Comparison of ENCODE assay signal across 14 mouse cellular contexts in genomic region chr16:8947846-8948245, GRCm38 (mm10).
A peak's percentile ranks its signal among the peaks of the same experiment; 100 is the strongest.
DNase-seq lines count a peak whose midpoint lies in the region; ATAC-seq and TF ChIP-seq lines count a peak whose summit lies in the region.
"Had no signal": no experiment of that assay in that cellular context is flagged by ENCODE, and none has a peak within 500 bp of the region (broad histone marks: within the 10 kb centered on the region; RNA-seq: fewer than 3 reads in every experiment).

No protein-coding gene starts in this region.

- DNase-seq in retina, postnatal 1 day = peak; percentile 54
- no peak for DNase-seq in retina, embryonic 14.5 days (ENCODE audit: low spot score)
- DNase-seq in adrenal gland, postnatal 36 days = no peak
- DNase-seq in adrenal gland, postnatal 4 days (ENCODE audit: low spot score in 2 of 2) = no peak
- DNase-seq: cerebellum, adult 9-11 months; lung, postnatal 14 days; right cerebral cortex, adult 18-20 months; spleen, adult 18-20 months had no signal

- ATAC-seq in intestine, embryonic 15.5 days = peak; percentile 79
- no peak for ATAC-seq in intestine, postnatal 0 days
- ATAC-seq in forebrain, embryonic 13.5 days = peak; percentile 85

- H3K27ac ChIP-seq in intestine, embryonic 15.5 days = no peak overlapping the region
- no peak overlapping the region for H3K27ac ChIP-seq in intestine, postnatal 0 days (ENCODE audit: low read depth, low read length)
- no peak overlapping the region for H3K27ac ChIP-seq in forebrain, embryonic 13.5 days
- H3K27ac ChIP-seq: heart, embryonic 15.5 days; neural tube, embryonic 15.5 days had no signal

- H3K9me3 ChIP-seq in intestine, embryonic 15.5 days = no peaks in the 10 kb centered on the region
- H3K9me3 ChIP-seq in intestine, postnatal 0 days (ENCODE audit: control insufficient read depth) = 0 out of 2 replicates have a peak, but pooled peaks cover under 1% of the 10 kb centered on the region
- no peaks in the 10 kb centered on the region for H3K9me3 ChIP-seq in forebrain, embryonic 13.5 days (replicated peaks)
- H3K9me3 ChIP-seq: heart, embryonic 15.5 days; neural tube, embryonic 15.5 days had no signal

- H3K4me1 ChIP-seq in intestine, embryonic 15.5 days (replicated peaks) = 0 out of 2 replicates have a peak, but pooled peaks cover 3% of the 10 kb centered on the region
- H3K4me1 ChIP-seq in intestine, postnatal 0 days (replicated peaks; ENCODE audit: control insufficient read depth, insufficient read depth, low read length) = no peaks in the 10 kb centered on the region
- peaks cover 37% of the 10 kb centered on the region for H3K4me1 ChIP-seq in forebrain, embryonic 13.5 days
- H3K4me1 ChIP-seq: neural tube, embryonic 15.5 days had no signal

- H3K4me3 ChIP-seq in intestine, embryonic 15.5 days (replicated peaks) = no peak overlapping the region
- H3K4me3 ChIP-seq in intestine, postnatal 0 days (ENCODE audit: low read depth, low read length) = no peak overlapping the region
- no peak overlapping the region for H3K4me3 ChIP-seq in forebrain, embryonic 13.5 days
- H3K4me3 ChIP-seq: heart, embryonic 15.5 days; neural tube, embryonic 15.5 days had no signal

- no peak overlapping the region for H3K9ac ChIP-seq in intestine, embryonic 15.5 days
- no peak overlapping the region for H3K9ac ChIP-seq in intestine, postnatal 0 days (ENCODE audit: low read depth, low read length)
- no peak overlapping the region for H3K9ac ChIP-seq in forebrain, embryonic 13.5 days
- H3K9ac ChIP-seq: heart, embryonic 15.5 days; neural tube, embryonic 15.5 days had no signal

- no peak for TF ChIP-seq CTCF in intestine, postnatal 0 days (IDR thresholded peaks at IDR 0.05; ENCODE audit: low read depth)

- 44% methylated on average over 5 of the region's 5 CpGs for WGBS in intestine, embryonic 15.5 days
- 29% methylated on average over 5 of the region's 5 CpGs for WGBS in intestine, postnatal 0 days
- WGBS in forebrain, embryonic 13.5 days = 35% methylated on average over 5 of the region's 5 CpGs

- H3K4me2 ChIP-seq in intestine, embryonic 15.5 days (replicated peaks) = no peak overlapping the region
- H3K4me2 ChIP-seq in intestine, postnatal 0 days (replicated peaks; ENCODE audit: low read depth) = no peak overlapping the region
- no peak overlapping the region for H3K4me2 ChIP-seq in forebrain, embryonic 13.5 days
- H3K4me2 ChIP-seq: heart, embryonic 15.5 days; liver, embryonic 11.5 days; neural tube, embryonic 15.5 days had no signal

- no peaks in the 10 kb centered on the region for H3K36me3 ChIP-seq in intestine, embryonic 15.5 days
- no peaks in the 10 kb centered on the region for H3K36me3 ChIP-seq in intestine, postnatal 0 days (ENCODE audit: control insufficient read depth, insufficient read depth)
- no peaks in the 10 kb centered on the region for H3K36me3 ChIP-seq in forebrain, embryonic 13.5 days (ENCODE audit: poor library complexity, severe bottlenecking)
- H3K36me3 ChIP-seq: heart, embryonic 15.5 days; neural tube, embryonic 15.5 days had no signal

- H3K27me3 ChIP-seq in intestine, embryonic 15.5 days (replicated peaks) = no peaks in the 10 kb centered on the region
- no peaks in the 10 kb centered on the region for H3K27me3 ChIP-seq in intestine, postnatal 0 days (replicated peaks; ENCODE audit: control insufficient read depth, insufficient read depth, low read length)
- H3K27me3 ChIP-seq in forebrain, embryonic 13.5 days = no peaks in the 10 kb centered on the region
- H3K27me3 ChIP-seq: heart, embryonic 15.5 days; neural tube, embryonic 15.5 days had no signal
